Mouse (Mus musculus): ENCODE results near the gene Peli1. TPM values are rescaled to one million over a fixed set of nuclear protein-coding genes. Genes with fewer than 3 reads are reported as not detected.

The Peli1 gene
- polyA plus RNA-seq, 1 experiment from 2014 or later: 27.2 TPM

DNA sequence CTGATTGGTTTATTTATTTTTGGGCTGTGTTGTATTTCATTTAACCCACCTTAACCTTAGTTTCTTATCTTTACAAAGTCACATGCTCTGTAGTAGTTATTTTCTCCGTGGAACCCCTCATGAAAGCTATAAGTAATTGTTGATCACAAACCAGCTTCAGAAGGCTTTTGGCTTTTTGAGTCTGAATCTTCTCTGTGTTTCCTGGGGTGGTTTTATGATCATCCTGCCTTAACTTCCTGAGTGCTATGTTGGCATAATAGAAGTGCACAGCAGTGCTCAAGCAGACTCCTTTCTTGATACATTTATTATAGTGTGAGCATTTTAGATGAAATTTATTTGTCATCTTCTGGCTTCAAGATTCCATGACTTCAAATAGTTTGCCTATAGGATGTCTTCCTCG is 12.1 kb downstream of the Peli1 start:
- H3K27ac ChIP-seq (replicated peaks in 1 of 2; ENCODE audit: control insufficient read depth in 1 of 2, insufficient read depth in 1 of 2, low read depth in 2 of 2, low read length in 2 of 2): no peak overlapping the region
- H3K36me3 ChIP-seq (ENCODE audit: control insufficient read depth, insufficient read depth, low read length): peaks cover 7% of the 10 kb centered on the region
- no peaks in the 10 kb centered on the region for H3K27me3 ChIP-seq (ENCODE audit: control insufficient read depth, insufficient read depth, low read length)
- H3K9me3 ChIP-seq (ENCODE audit: control insufficient read depth, low read length): no peaks in the 10 kb centered on the region
- peaks cover 0 to 13% of the 10 kb centered on the region in 2 experiments; a peak in 1 of 4 replicates for H3K4me1 ChIP-seq (ENCODE audit: control insufficient read depth in 2 of 2, insufficient read depth in 2 of 2, low read length in 2 of 2)
- H3K4me2 ChIP-seq (ENCODE audit: low read length): no peak overlapping the region
- H3K4me3 ChIP-seq (ENCODE audit: control insufficient read depth in 1 of 2, insufficient read depth in 1 of 2, low read depth in 1 of 2, low read length in 2 of 2): no peak overlapping the region
- WGBS: 62% methylated on average over 2 of the region's 2 CpGs
- no peak overlapping the region for H3K9ac ChIP-seq (ENCODE audit: low read length)
- no peak for ATAC-seq (ENCODE audit: insufficient number of reproducible peaks, insufficient read depth, low FRiP score, low read depth)

DNA sequence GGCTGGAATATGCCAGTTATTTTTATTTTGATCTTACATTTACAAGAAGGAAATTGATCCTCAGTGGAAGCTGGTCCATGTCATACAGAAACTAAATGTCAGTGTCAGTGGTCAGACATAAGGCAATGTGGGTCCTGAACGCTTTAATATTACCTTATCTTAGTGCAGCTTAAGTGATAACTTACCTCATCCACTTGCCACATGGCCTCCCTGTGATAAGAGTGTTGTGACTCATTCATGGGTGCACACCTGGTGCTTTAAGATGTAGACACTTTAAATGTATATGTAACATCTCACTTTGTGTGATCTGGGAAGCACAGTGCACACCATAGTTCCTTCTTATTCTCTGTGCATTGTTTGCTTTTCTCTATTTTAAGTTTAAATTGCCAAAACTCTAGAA is 14.3 kb downstream of the Peli1 start:
- no peak overlapping the region for H3K27ac ChIP-seq (replicated peaks in 1 of 2; ENCODE audit: control insufficient read depth in 1 of 2, insufficient read depth in 1 of 2, low read depth in 2 of 2, low read length in 2 of 2)
- no peak overlapping the region for H3K4me3 ChIP-seq (ENCODE audit: control insufficient read depth in 1 of 2, insufficient read depth in 1 of 2, low read depth in 1 of 2, low read length in 2 of 2)
- no peaks in the 10 kb centered on the region for H3K27me3 ChIP-seq (ENCODE audit: control insufficient read depth, insufficient read depth, low read length)
- H3K9ac ChIP-seq (ENCODE audit: low read length): no peak overlapping the region
- peaks cover 0 to 13% of the 10 kb centered on the region in 2 experiments; a peak in 1 of 4 replicates for H3K4me1 ChIP-seq (ENCODE audit: control insufficient read depth in 2 of 2, insufficient read depth in 2 of 2, low read length in 2 of 2)
- no peak overlapping the region for H3K4me2 ChIP-seq (ENCODE audit: low read length)
- WGBS: 8% methylated on average over 1 of the region's 1 CpGs
- no peak for ATAC-seq (ENCODE audit: insufficient number of reproducible peaks, insufficient read depth, low FRiP score, low read depth)
- H3K9me3 ChIP-seq (ENCODE audit: control insufficient read depth, low read length): no peaks in the 10 kb centered on the region
- peaks cover 7% of the 10 kb centered on the region for H3K36me3 ChIP-seq (ENCODE audit: control insufficient read depth, insufficient read depth, low read length)

DNA sequence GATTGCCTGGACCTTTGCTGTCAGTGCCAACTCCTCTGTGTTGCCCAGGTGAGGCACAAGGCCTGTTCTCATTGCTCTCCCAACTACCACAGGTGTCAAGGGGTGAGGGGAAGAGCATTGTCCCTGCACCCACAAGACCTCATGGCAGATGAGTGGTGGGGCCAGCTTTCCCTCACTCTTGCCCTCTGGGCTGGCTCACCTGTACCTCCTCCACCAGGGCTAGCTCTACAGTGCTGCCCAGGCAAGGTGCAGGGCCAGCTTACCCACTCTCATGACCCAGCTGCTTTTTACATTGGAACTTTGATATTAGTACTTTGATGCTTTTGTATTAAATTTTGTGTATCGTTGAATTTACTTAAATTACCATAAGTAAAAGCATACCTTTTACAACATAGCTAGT is 16.0 kb downstream of the Peli1 start:
- no peaks in the 10 kb centered on the region for H3K9me3 ChIP-seq (ENCODE audit: control insufficient read depth, low read length)
- no peak for ATAC-seq (ENCODE audit: insufficient number of reproducible peaks, insufficient read depth, low FRiP score, low read depth)

DNA sequence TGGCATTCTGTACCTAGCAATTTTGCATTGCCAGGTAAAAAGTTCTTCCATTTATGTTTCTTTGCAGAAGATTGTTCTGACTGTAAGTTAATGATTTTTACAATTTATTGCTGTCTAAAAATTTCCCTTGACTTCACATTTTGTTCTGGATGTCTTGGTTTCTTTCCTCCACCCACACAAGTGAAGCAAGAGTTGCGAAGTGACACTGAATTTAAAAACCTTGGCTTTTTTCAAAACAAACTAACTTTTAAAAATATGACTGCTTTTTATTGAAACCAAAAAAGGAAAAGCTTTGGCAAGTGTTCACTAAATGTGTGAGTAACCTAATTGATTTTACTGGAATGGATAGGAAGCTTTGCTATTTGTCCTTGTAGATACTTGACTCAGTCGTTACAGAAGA is 18.2 kb downstream of the Peli1 start:
- Histone ChIP-seq H3K4me2 (ENCODE audit: low read length) (no peak overlapping the region), H3K9ac (ENCODE audit: low read length) (no peak overlapping the region), H3K36me3 (ENCODE audit: control insufficient read depth, insufficient read depth, low read length) (peaks cover 7% of the 10 kb centered on the region), H3K4me1 (ENCODE audit: control insufficient read depth in 2 of 2, insufficient read depth in 2 of 2, low read length in 2 of 2) (peaks cover 0 to 14% of the 10 kb centered on the region in 2 experiments; a peak in 2 of 4 replicates), H3K9me3 (ENCODE audit: control insufficient read depth, low read length) (no peaks in the 10 kb centered on the region), H3K27me3 (ENCODE audit: control insufficient read depth, insufficient read depth, low read length) (no peaks in the 10 kb centered on the region), H3K27ac (replicated peaks in 1 of 2; ENCODE audit: control insufficient read depth in 1 of 2, insufficient read depth in 1 of 2, low read depth in 2 of 2, low read length in 2 of 2) (no peak overlapping the region), H3K4me3 (ENCODE audit: control insufficient read depth in 1 of 2, insufficient read depth in 1 of 2, low read depth in 1 of 2, low read length in 2 of 2) (no peak overlapping the region)
- 81% methylated on average over 2 of the region's 2 CpGs for WGBS
- ATAC-seq (ENCODE audit: insufficient number of reproducible peaks, insufficient read depth, low FRiP score, low read depth): no peak

More for the DNA sequence above, 16.0 kb downstream of the Peli1 start:
- H3K4me1 ChIP-seq (ENCODE audit: control insufficient read depth in 2 of 2, insufficient read depth in 2 of 2, low read length in 2 of 2): peaks cover 0 to 13% of the 10 kb centered on the region in 2 experiments; a peak in 1 of 4 replicates
- H3K9ac ChIP-seq (ENCODE audit: low read length): no peak overlapping the region
- no peak overlapping the region for H3K4me3 ChIP-seq (ENCODE audit: control insufficient read depth in 1 of 2, insufficient read depth in 1 of 2, low read depth in 1 of 2, low read length in 2 of 2)
- peaks cover 7% of the 10 kb centered on the region for H3K36me3 ChIP-seq (ENCODE audit: control insufficient read depth, insufficient read depth, low read length)
- WGBS: 90% methylated on average over 1 of the region's 1 CpGs
- no peaks in the 10 kb centered on the region for H3K27me3 ChIP-seq (ENCODE audit: control insufficient read depth, insufficient read depth, low read length)
- no peak overlapping the region for H3K4me2 ChIP-seq (ENCODE audit: low read length)
- H3K27ac ChIP-seq (replicated peaks in 1 of 2; ENCODE audit: control insufficient read depth in 1 of 2, insufficient read depth in 1 of 2, low read depth in 2 of 2, low read length in 2 of 2): no peak overlapping the region

DNA sequence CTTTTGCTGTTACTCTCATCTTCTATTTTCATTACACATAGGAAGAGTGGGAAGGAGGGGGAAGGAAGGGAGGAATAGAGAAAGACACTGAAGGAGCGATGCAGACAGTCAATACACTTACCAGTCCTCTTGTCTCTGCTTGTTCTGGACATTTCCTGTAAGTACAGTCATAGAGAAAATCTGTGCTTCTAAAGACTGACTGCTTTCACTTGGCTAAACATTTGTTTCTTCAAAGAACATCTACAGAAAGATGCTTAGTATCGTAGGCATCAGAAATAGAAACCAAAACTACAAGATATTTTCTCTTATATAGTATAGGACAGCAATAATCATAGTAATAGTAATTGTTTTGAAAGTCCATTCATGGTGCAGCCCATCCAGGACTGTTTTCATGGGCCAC is 23.4 kb downstream of the Peli1 start:
- H3K9me3 ChIP-seq (ENCODE audit: control insufficient read depth, low read length): no peaks in the 10 kb centered on the region
- no peak overlapping the region for H3K9ac ChIP-seq (ENCODE audit: low read length)
- no peaks in the 10 kb centered on the region for H3K27me3 ChIP-seq (ENCODE audit: control insufficient read depth, insufficient read depth, low read length)
- peaks cover 0 to 7% of the 10 kb centered on the region in 2 experiments; a peak in 1 of 4 replicates for H3K4me1 ChIP-seq (ENCODE audit: control insufficient read depth in 2 of 2, insufficient read depth in 2 of 2, low read length in 2 of 2)
- 83% methylated on average over 2 of the region's 2 CpGs for WGBS
- H3K4me3 ChIP-seq (ENCODE audit: control insufficient read depth in 1 of 2, insufficient read depth in 1 of 2, low read depth in 1 of 2, low read length in 2 of 2): no peak overlapping the region
- H3K27ac ChIP-seq (replicated peaks in 1 of 2; ENCODE audit: control insufficient read depth in 1 of 2, insufficient read depth in 1 of 2, low read depth in 2 of 2, low read length in 2 of 2): no peak overlapping the region
- no peak overlapping the region for H3K4me2 ChIP-seq (ENCODE audit: low read length)
- ATAC-seq (ENCODE audit: insufficient number of reproducible peaks, insufficient read depth, low FRiP score, low read depth): no peak
- no peaks in the 10 kb centered on the region for H3K36me3 ChIP-seq (ENCODE audit: control insufficient read depth, insufficient read depth, low read length)

DNA sequence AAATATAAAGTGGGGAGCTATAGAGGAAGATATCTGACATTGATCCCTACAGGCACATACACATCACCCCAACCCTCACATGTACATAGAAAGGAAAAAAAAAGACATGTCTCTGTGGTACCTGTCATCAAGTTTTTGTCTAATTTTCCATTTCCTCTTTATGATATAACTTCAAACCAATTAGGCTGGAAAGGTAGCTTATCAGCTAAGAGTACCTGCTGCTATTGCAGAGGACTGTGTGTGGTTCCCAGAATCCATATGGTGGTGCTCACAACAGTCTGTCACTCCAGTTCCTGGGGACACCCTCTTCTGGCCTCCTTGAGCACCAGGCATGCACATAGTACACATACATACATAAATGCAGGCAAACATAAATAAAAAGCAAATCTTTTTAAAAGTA is 24.7 kb downstream of the Peli1 start:
- H3K9ac ChIP-seq (ENCODE audit: low read length): no peak overlapping the region
- no peaks in the 10 kb centered on the region for H3K9me3 ChIP-seq (ENCODE audit: control insufficient read depth, low read length)
- H3K4me2 ChIP-seq (ENCODE audit: low read length): no peak overlapping the region
- H3K36me3 ChIP-seq (ENCODE audit: control insufficient read depth, insufficient read depth, low read length): no peaks in the 10 kb centered on the region
- H3K27ac ChIP-seq (replicated peaks in 1 of 2; ENCODE audit: control insufficient read depth in 1 of 2, insufficient read depth in 1 of 2, low read depth in 2 of 2, low read length in 2 of 2): no peak overlapping the region
- no peak overlapping the region for H3K4me3 ChIP-seq (ENCODE audit: control insufficient read depth in 1 of 2, insufficient read depth in 1 of 2, low read depth in 1 of 2, low read length in 2 of 2)
- H3K4me1 ChIP-seq (ENCODE audit: control insufficient read depth in 2 of 2, insufficient read depth in 2 of 2, low read length in 2 of 2): peaks cover 0 to 7% of the 10 kb centered on the region in 2 experiments; a peak in 1 of 4 replicates
- ATAC-seq (ENCODE audit: insufficient number of reproducible peaks, insufficient read depth, low FRiP score, low read depth): no peak
- no peaks in the 10 kb centered on the region for H3K27me3 ChIP-seq (ENCODE audit: control insufficient read depth, insufficient read depth, low read length)

DNA sequence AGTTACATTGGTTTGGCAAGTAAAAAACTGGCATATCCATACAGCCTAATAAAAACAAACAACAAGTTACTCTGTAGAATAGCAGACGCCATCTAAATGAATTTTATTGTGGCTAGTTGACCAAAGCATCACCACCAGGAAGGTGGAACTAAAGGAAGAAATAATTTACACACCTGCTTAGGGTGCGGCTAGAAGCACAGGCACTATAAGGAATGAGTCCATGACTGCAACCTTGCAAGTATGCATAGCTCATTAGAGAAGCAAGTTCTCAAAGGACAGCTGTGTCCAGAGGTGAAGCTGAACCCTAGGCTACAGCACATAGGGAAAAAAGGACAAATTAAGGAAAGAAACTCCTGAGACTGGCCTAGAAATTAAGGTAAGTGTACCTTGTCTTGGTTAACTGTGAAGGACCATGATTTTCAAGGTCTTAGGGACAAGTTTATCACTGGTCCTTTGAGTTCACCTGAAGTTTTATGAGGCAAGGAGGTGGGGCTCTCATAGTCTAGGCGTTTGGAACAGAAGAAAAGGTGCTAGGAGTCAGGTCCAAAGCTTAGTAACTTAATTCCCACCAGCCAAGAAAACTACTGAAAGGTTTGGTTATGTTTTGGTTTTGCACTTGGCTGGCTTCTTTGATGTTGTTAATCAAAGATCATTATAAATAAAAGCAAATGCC is 25.7 kb downstream of the Peli1 start:
- Histone ChIP-seq H3K4me1 (ENCODE audit: control insufficient read depth in 2 of 2, insufficient read depth in 2 of 2, low read length in 2 of 2) (peaks cover 0 to 7% of the 10 kb centered on the region in 2 experiments; a peak in 1 of 4 replicates), H3K4me2 (ENCODE audit: low read length) (no peak overlapping the region), H3K9me3 (ENCODE audit: control insufficient read depth, low read length) (no peaks in the 10 kb centered on the region), H3K9ac (ENCODE audit: low read length) (no peak overlapping the region), H3K4me3 (ENCODE audit: control insufficient read depth in 1 of 2, insufficient read depth in 1 of 2, low read depth in 1 of 2, low read length in 2 of 2) (no peak overlapping the region), H3K36me3 (ENCODE audit: control insufficient read depth, insufficient read depth, low read length) (no peaks in the 10 kb centered on the region), H3K27me3 (ENCODE audit: control insufficient read depth, insufficient read depth, low read length) (no peaks in the 10 kb centered on the region), H3K27ac (replicated peaks in 1 of 2; ENCODE audit: control insufficient read depth in 1 of 2, insufficient read depth in 1 of 2, low read depth in 2 of 2, low read length in 2 of 2) (no peak overlapping the region)
- WGBS: 83% methylated on average over 3 of the region's 3 CpGs
- ATAC-seq (ENCODE audit: insufficient number of reproducible peaks, insufficient read depth, low FRiP score, low read depth): no peak

DNA sequence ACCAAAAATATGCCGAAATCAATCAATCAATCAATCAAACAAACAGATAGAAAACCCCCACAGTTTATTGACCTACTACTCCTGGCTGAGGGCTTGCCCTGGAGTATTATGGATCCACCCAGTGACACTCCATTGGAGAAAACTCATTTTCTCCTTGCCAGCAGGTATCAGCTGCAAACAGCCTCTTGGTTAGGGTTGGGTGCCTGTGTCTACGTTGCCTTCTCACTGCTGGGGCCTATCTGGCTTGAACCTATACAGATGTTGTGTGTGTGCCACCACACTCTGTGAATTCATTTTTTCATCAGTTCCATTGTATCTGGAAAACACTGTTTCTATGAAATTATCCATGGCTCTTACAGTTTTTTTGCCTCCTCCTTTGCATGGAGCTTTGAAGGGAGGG is 30.6 kb downstream of the Peli1 start:
- no peak for ATAC-seq (ENCODE audit: insufficient number of reproducible peaks, insufficient read depth, low FRiP score, low read depth)
- Histone ChIP-seq H3K4me3 (ENCODE audit: control insufficient read depth in 1 of 2, insufficient read depth in 1 of 2, low read depth in 1 of 2, low read length in 2 of 2) (no peak overlapping the region), H3K36me3 (ENCODE audit: control insufficient read depth, insufficient read depth, low read length) (no peaks in the 10 kb centered on the region), H3K4me1 (ENCODE audit: control insufficient read depth in 2 of 2, insufficient read depth in 2 of 2, low read length in 2 of 2) (no peaks in the 10 kb centered on the region), H3K27me3 (ENCODE audit: control insufficient read depth, insufficient read depth, low read length) (no peaks in the 10 kb centered on the region), H3K9ac (ENCODE audit: low read length) (no peak overlapping the region), H3K27ac (replicated peaks in 1 of 2; ENCODE audit: control insufficient read depth in 1 of 2, insufficient read depth in 1 of 2, low read depth in 2 of 2, low read length in 2 of 2) (peak overlapping the region in 1 of 2 experiments; percentile 25; a peak in 1 of 4 replicates), H3K9me3 (ENCODE audit: control insufficient read depth, low read length) (no peaks in the 10 kb centered on the region), H3K4me2 (ENCODE audit: low read length) (no peak overlapping the region)
- 85% methylated on average over 2 of the region's 2 CpGs for WGBS

All from heart, embryonic 14.5 days (tissue).